ENCODE assay signal across 7 mouse cellular contexts in genomic region chr15:83593702-83594512, GRCm38 (mm10). TPM values are rescaled to one million over a fixed set of nuclear protein-coding genes. Genes with fewer than 3 reads are reported as not detected.
DNase-seq lines count a peak whose midpoint lies in the region; TF ChIP-seq lines count a peak whose summit lies in the region.

No protein-coding gene starts in this region.

- no peak overlapping the region; the same call in 1 of the 2 replicates for H3K27ac ChIP-seq in spleen, adult 2 months (ENCODE audit: insufficient read depth, low read length)

- 34% methylated on average over 19 of the region's 19 CpGs for WGBS in spleen, adult 2 months

- no peaks in the 10 kb centered on the region for H3K27me3 ChIP-seq in spleen, adult 2 months (ENCODE audit: control insufficient read depth, insufficient read depth, low read length)
- H3K27me3 ChIP-seq in myocyte (ENCODE audit: control insufficient read depth, insufficient read depth, insufficient read length), result no peaks in the 10 kb centered on the region

- DNase-seq in spleen, adult 2 months (ENCODE audit: low read depth in 1 of 2, low spot score in 2 of 2), result no peak
- DNase-seq in spleen, postnatal 36 days (ENCODE audit: low spot score in 2 of 2), result no peak
- peak; percentile 45 for DNase-seq in embryo, embryonic 10 days (ENCODE audit: low spot score)
- DNase-seq in induced T-regulatory cell, adult 2 months (ENCODE audit: low read depth), result peak; percentile 52
- no peak for DNase-seq in gastrocnemius, postnatal 14 days
- DNase-seq in gastrocnemius, postnatal 10 days, result no peak

- H3K79me2 ChIP-seq in myocyte (ENCODE audit: control insufficient read depth, insufficient read depth), result peaks cover 50% of the 10 kb centered on the region

- H3ac ChIP-seq in myocyte (ENCODE audit: control insufficient read depth, insufficient read length), result peak overlapping the region; percentile 56

- no peak for TF ChIP-seq POLR2A in spleen, adult 2 months (IDR thresholded peaks at IDR 0.05; ENCODE audit: low read depth, low read length)
- no peak for TF ChIP-seq POLR2A in myocyte (IDR thresholded peaks at IDR 0.05; ENCODE audit: insufficient read length, low read depth)

- TF ChIP-seq CTCF in spleen, adult 2 months (IDR thresholded peaks at IDR 0.05; ENCODE audit: extremely low read depth, insufficient read depth, insufficient read length, insufficient replicate concordance), result no peak

- H3K4me3 ChIP-seq in spleen, adult 2 months (ENCODE audit: extremely low read depth, insufficient read depth, insufficient read length), result peak overlapping the region; percentile 82
- H3K4me3 ChIP-seq in myocyte, result peak overlapping the region; percentile 87

- H3K4me1 ChIP-seq in spleen, adult 2 months (ENCODE audit: control insufficient read depth, insufficient read depth, insufficient read length), result no peaks in the 10 kb centered on the region; the same call in 1 of the 2 replicates

- no peaks in the 10 kb centered on the region for H3K36me3 ChIP-seq in spleen, adult 2 months (ENCODE audit: control insufficient read depth, insufficient read depth, low read length)
- H3K36me3 ChIP-seq in myocyte (ENCODE audit: control insufficient read depth, insufficient read depth), result peaks cover 2% of the 10 kb centered on the region

- peak overlapping the region; percentile 98 for H3K4me2 ChIP-seq in myocyte (ENCODE audit: low read depth)

- intact Hi-C loops in gastrocnemius, postnatal 14 days (cut with DNase I; ENCODE audit: low total_unique reads), result no loop called here

TF ChIP-seq in myocyte, 11 proteins besides CTCF, POLR2A, EP300 and RAD21:
- TF ChIP-seq MYOD1 (IDR thresholded peaks at IDR 0.05; ENCODE audit: control insufficient read depth in 1 of 3, insufficient read length in 2 of 3, low read depth in 2 of 3) (no peak), USF1 (IDR thresholded peaks at IDR 0.05; ENCODE audit: low read depth) (peak; percentile 74), TCF3 (IDR thresholded peaks at IDR 0.05; ENCODE audit: insufficient read length, low read depth) (no peak)

RNA-seq across cellular contexts. Expression of gene Ttll12, which starts 1.1 kb away (rescaled TPM):
- polyA plus RNA-seq in spleen, adult 2 months (2012; rRNA removed), result 19.9 and 23.6 TPM in 2 replicates
- 69.6 TPM for polyA plus RNA-seq in myocyte (2012; fragmentation: generic; extraction: Trizol)
- 1 to 10 TPM; 6.3 to 8.3 TPM for total RNA-seq in gastrocnemius, postnatal 14 days (2021)
- 10 to 100 TPM in 1 of 2 experiments, 1 to 10 TPM in 1; 9.4 to 13.0 TPM for total RNA-seq in gastrocnemius, postnatal 10 days (2021)

RNA-seq across cellular contexts. Expression of gene Mcat, which starts 30.3 kb away (rescaled TPM):
- polyA plus RNA-seq in spleen, adult 2 months (2012; rRNA removed), result 19.1 and 20.9 TPM in 2 replicates
- 55.9 TPM for polyA plus RNA-seq in myocyte (2012; fragmentation: generic; extraction: Trizol)
- 10 to 100 TPM; 20.4 to 21.9 TPM for total RNA-seq in gastrocnemius, postnatal 14 days (2021)
- 10 to 100 TPM; 22.7 to 29.3 TPM for total RNA-seq in gastrocnemius, postnatal 10 days (2021)

RNA-seq across cellular contexts. Expression of gene Tspo, which starts 30.5 kb away (rescaled TPM):
- polyA plus RNA-seq in spleen, adult 2 months (2012; rRNA removed), result 257 and 293 TPM in 2 replicates
- 937 TPM for polyA plus RNA-seq in myocyte (2012; fragmentation: generic; extraction: Trizol)
- total RNA-seq in gastrocnemius, postnatal 14 days (2021), result 10 to 100 TPM; 24.9 to 33.5 TPM
- 10 to 100 TPM; 30.3 to 33.8 TPM for total RNA-seq in gastrocnemius, postnatal 10 days (2021)

Comparison
In these comparisons a context has a peak if more than half of its experiments do, and no peak if none do; other contexts are left out.
1. DNase-seq: peak in embryo, embryonic 10 days (single experiment) and induced T-regulatory cell, adult 2 months (single experiment); none in spleen, adult 2 months (0 of 2), spleen, postnatal 36 days (0 of 2), gastrocnemius, postnatal 14 days (single experiment) and gastrocnemius, postnatal 10 days (single experiment).